Mouse (Mus musculus) olfactory bulb, adult 2 months (tissue): Measurements from ENCODE around the gene Usp9x.

ENCODE experiments used
- CTCF ChIP-seq: fragments of 200-500 bp; IDR thresholded peaks from 2 replicates; pipeline ENCODE4 v1.5.1; 2012; ENCODE audit warnings: low read depth, mild to moderate bottlenecking, low read length, moderate library complexity; ENCODE audit not compliant: insufficient read depth
- POLR2A ChIP-seq: fragments of 200-500 bp; IDR thresholded peaks from 2 replicates; pipeline ENCODE4 v1.6.1; 2012; ENCODE audit warnings: mild to moderate bottlenecking, low read depth, low read length, moderate library complexity; ENCODE audit not compliant: insufficient read depth

DNA sequence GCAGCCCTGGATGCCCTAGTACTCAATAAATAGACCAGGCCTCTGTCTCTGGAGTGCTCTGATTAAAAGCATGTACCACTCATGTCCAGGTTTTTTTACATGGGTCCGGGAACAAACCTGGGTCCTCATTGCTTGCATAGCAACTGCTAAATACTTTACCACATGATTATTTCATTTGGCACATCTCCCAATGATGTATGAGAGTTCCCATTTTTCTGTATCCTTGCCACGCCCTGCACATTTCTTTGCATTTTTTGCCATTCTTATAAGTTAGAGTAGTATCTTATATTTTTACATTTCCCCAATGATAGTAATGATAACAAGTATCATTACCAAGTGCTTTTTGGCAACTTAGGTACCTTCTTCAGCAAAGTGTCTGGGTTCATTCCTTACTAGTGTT is 27.5 kb upstream of the Usp9x start:
- TF ChIP-seq POLR2A (no peak), CTCF (no peak)
